Mouse (Mus musculus) gonadal fat pad, adult 2 months (tissue): ENCODE measurements at regions not wholly inside any gene's neighbourhood (a gene's known extent, or its start where the extent isn't known, plus 50 kb on each side); places are given as distances from the start of the nearest gene placed in this dataset.

Source experiments
- DNase-seq: peaks from one replicate; pipeline ENCODE4 v3.0.0-alpha.2; 2012; ENCODE audit warnings: low read depth

- DNase-seq: no peak
Observed at GRCm38 (mm10) chr4:124326301-124326700, 284.3 kb downstream of the 3100002H09Rik start.

- DNase-seq: no peak
Observed at GRCm38 (mm10) chr4:124323589-124323988, 287.0 kb downstream of the 3100002H09Rik start.

- DNase-seq: no peak
Observed at GRCm38 (mm10) chr4:124321221-124321620, 289.4 kb downstream of the 3100002H09Rik start.

GRCm38 (mm10) chr4:124317042-124317441 lies 293.6 kb downstream of the 3100002H09Rik start:
- DNase-seq: no peak

- DNase-seq: no peak
Observed at GRCm38 (mm10) chr4:124311657-124312056, 298.9 kb downstream of the 3100002H09Rik start.

DNA sequence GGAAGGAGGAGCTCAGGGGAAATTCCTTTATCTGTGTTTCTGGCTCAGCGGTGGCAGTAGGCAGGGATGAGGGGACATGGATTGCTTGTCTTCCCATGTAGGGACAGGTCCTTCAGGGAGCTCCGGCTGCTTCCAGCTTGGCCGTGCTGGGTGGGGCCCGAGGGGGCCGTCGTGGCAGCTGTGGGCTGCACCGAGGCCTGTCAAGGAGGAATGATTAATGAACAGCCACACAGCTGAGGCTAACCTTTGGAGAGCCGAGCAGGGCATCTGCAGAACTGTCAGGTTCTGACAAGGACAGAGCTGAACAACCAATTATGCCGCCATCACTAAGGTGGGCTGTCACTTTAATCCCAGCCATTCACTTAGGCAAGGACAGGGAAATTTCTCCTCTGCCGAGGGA lies 300.0 kb downstream of the 3100002H09Rik start:
- DNase-seq: no peak

DNA sequence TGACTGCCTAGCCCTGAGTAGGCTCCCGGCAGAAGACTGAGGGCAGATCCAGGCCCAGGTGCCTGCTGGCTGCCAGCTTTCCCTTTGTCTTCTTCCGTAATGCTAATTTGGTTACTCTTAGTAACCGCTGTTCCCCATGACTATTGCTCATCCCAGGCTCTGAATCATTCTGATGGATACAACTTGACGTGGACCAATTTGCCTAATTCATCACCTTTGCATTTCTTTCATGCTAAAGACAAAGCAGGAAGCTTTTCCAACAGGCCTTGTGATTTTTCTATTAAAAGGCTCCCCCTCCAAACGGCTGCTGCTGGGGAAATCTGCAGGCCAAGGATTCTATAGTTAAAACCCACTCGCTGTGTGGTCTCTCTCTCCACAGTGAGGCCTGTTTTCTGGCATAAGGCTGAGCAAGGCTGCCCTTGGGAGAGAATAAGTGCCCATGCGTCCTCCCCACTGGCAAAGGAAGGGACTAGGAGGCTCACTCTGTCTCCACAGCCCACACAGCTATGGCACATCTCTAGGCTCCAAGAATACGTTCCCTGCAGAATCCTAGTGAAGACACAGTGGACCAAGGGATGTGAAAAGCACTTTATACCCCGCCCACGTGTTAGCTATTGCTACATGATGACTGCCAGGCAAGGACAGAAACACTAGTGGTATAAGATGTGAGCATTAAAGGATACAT lies 304.6 kb downstream of the 3100002H09Rik start:
- DNase-seq: no peak

GRCm38 (mm10) chr4:124302950-124303349 lies 307.7 kb downstream of the 3100002H09Rik start:
- no peak for DNase-seq

DNA sequence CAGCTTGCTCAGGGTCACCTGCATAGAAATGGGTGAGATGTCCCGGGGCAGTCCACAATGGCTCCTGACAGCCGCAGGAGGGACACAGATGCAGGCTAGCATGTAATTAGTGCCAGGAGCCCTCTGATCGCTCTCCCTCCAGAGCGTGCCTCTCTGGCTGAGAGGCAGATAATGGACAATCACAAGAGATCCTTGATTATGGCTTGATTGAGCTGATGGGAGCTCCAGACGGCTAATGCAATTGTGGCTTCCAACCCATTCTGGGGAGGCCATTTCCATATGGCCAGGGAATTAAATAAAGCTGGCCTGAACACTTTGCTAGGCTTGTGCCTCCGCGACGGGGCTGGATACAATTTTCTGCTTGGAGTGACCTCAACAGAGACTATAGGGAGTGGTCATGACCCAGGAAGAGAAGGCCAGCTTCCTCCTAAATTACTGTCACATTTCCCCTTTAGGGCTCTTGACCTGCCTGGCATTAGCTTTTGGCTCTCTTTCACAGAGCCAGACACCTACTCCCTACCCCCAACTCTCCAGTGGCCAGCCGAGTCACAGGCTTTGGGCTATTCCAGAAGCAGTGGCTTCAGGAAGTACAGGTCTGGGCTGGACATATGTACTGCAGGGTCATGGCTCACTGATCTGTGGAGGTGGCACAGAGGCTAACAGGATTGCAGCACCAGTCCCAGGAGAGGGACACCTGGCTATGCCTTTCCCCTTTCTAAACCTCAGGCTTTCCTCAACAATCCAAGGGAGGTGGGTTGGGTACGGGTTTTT lies 311.8 kb downstream of the 3100002H09Rik start:
- no peak for DNase-seq

GRCm38 (mm10) chr4:124292254-124292653 lies 318.3 kb downstream of the 3100002H09Rik start:
- no peak for DNase-seq

GRCm38 (mm10) chr4:124291767-124292166 lies 318.8 kb downstream of the 3100002H09Rik start:
- no peak for DNase-seq

DNA sequence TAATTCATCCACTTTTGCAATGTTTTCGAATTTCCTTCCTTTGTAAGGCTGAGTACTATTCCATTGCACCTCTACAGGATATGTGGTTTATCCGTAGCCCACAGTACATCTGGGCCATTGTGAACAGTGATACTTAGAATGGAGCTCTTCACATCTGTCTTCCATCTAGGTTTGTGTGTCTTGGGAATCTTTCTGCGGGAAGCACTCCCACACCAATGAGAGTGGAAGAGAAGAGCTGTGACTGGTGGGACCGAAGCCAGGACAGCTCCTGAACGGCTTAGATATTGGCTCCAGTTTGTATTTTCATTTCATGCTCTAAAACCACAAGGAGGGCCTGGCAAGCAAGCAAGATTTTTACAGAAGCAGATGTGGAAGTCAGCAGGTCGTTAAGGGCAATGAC lies 323.1 kb downstream of the 3100002H09Rik start:
- DNase-seq: no peak

- DNase-seq: no peak
Observed at GRCm38 (mm10) chr4:124278681-124279080, 331.9 kb downstream of the 3100002H09Rik start.

DNA sequence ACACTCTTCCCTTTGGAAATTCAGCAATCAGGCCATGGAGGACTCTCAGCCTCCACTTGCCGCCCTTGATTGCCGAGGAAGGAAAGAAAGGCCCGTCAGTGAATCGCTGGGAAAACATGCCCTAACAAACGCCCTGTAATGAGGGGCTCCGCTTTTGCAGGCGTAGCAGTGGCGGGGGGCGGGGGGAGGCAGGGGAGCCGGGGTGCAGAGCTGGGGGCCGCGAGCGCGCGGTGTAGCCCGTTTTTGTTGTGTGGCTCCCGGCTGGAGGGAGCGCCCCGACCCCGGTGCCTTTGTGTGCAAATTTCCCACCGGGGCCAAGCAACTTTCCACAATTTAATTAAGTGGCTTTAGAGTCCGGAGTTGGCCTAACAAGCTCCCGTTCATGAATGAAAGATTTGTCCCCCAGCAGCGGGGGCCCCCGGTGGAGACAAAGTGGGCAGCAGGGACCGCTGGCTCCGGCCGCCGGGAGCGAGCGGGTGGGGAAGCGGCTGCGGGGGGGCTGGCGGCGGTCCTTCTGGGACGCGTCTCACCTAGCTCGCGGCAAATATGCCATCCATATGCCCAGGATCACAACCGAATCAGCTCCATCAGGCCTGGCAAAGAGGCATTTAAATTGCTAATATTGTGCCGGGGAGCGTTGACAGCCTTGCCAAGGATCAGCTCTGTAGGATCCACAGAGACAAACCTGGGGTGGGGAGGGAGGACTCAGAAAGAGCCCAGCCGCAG lies 333.0 kb downstream of the 3100002H09Rik start:
- no peak for DNase-seq

DNA sequence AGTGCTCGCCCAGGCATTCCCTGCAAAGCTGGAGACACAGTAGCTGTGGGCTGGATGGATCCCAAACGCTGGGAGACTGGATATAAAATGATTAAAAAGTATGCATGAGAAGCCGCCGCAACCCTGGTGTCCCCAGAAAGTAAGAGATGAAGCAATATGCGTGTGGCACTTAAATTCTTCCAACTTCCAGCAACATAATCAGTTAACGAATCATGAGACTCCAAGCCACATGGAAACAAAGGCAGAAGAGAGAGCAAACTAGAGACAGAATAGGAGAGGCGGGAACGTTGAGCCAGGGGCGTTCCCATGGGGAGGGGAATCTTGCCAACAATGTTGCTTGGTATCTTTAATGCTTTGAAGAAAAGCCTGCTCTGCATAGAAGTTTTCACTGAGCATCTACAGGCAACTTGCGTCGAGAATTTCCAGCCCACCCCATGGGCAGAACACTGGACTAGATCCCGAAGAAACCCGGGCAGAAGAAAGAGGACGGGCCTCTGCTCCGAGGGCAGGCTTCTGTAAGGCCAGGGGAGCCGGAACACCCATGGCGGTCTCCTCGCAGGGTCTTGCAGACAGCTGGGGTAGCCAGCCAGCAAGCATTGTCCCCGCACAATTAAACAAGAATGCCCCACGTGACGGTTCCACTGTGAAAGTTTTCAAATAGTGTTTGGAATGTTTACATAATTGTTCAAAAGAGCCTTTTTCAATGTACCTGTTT lies 333.7 kb downstream of the 3100002H09Rik start:
- no peak for DNase-seq

DNA sequence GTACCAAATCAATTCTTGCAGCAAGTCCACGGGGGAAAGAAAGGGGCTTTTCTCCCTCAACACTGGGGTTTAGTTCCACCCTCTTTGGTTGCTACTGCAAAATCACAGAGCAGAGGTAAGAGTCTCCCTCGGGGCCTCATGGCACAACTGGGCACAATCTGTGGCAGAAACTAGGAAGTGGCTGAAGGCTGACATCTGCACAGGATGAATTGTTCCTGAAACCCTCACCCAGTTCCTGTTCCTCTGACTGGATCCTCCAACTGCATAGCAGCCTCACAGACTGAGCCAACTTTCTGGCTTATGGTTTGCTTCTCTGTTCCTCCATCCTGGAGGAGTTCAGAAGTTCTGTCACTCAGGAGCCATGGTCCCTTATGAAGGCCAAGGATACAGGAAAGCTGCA lies 338.6 kb downstream of the 3100002H09Rik start:
- DNase-seq: no peak

- DNase-seq: no peak
Observed at GRCm38 (mm10) chr4:124268404-124268803, 342.2 kb downstream of the 3100002H09Rik start.

DNA sequence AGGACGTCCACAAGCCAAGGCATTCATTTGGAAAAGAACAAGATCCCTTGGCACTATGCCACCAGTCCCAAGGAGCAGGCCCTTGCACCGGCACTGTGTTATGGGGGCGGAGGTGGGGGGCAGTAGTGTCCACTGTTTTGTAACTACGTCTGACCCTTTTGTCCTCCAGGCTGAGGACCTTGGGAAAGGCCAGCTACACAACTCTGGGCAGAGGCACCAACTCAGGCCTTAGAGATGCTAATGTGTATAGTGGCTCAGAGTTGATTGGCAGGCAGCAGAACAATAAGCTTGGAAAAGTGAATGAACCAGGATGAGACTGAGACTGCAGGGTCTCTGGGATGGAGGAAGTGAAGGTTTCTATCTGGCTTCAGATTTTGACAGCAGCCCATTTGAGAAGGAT lies 344.0 kb downstream of the 3100002H09Rik start:
- DNase-seq: no peak

- DNase-seq: no peak
Observed at GRCm38 (mm10) chr4:124265527-124265926, 345.1 kb downstream of the 3100002H09Rik start.

GRCm38 (mm10) chr4:124257006-124257405 lies 339.2 kb upstream of the 4930535I16Rik start:
- no peak for DNase-seq

DNA sequence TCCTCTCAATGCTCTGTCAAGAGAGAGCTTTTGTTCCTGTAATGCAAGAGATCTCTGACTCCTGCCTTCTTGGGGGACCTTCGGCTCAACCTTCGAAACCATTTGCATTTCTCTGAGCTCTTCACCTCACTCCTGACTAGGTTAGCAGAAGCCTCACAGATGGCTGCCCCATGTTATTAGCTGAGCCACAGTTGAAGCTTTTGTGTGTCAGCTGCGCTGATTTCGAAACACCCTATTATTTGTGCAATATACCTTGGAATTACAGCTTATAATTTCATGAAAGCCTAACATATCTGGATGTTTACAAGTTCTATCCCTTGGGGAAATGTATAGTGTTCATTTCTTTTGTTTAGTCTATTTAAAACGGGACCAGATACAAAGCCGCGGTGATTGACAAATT lies 338.7 kb upstream of the 4930535I16Rik start:
- DNase-seq: no peak

GRCm38 (mm10) chr4:124255183-124255543 lies 337.3 kb upstream of the 4930535I16Rik start:
- no peak for DNase-seq
